ENCODE assay signal across 23 mouse cellular contexts in the genomic region with DNA sequence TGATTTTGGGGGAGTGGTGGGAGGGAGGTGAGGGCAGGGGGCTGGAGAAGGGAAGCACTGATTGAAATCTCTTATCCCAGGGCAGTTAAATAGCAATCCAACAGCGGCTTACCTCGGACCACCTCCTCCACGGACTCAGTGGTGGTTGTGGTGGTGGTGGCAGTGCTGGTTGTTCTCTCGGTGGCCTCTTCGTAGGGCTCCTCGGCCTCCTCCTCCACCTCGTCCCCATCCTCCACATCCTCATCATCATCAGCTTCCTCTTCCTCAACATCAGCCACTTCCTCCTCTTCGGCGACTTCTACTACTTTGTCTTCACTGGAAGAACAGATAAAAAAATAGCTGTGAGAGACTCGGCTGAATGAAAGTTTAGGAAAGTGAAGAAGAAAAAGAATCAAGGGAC.
A peak's percentile ranks its signal among the peaks of the same experiment; 100 is the strongest.
DNase-seq lines count a peak whose midpoint lies in the region; ATAC-seq and TF ChIP-seq lines count a peak whose summit lies in the region.
"Had no signal": no experiment of that assay in that cellular context is flagged by ENCODE, and none has a peak within 500 bp of the region (broad histone marks: within the 10 kb centered on the region; RNA-seq: fewer than 3 reads in every experiment).

No protein-coding gene starts in this region.

- H3K9me3 ChIP-seq in heart, embryonic 11.5 days (replicated peaks; ENCODE audit: control insufficient read depth, low read length): no peaks in the 10 kb centered on the region
- H3K9me3 ChIP-seq in ES-E14 (ENCODE audit: control insufficient read depth, insufficient read depth, low read depth, low read length): no peaks in the 10 kb centered on the region
- H3K9me3 ChIP-seq in midbrain, postnatal 0 days (ENCODE audit: low read length): no peaks in the 10 kb centered on the region

- H3K36me3 ChIP-seq in heart, embryonic 11.5 days (ENCODE audit: control insufficient read depth, insufficient read depth, low read length): peaks cover 4% of the 10 kb centered on the region
- no peaks in the 10 kb centered on the region for H3K36me3 ChIP-seq in ES-E14 (ENCODE audit: control insufficient read depth, insufficient read depth, low read length, poor library complexity, severe bottlenecking)
- H3K36me3 ChIP-seq in midbrain, postnatal 0 days (ENCODE audit: insufficient read depth, low read length): peaks cover 14% of the 10 kb centered on the region
- H3K36me3 ChIP-seq: G1E had no signal

- H3K4me3 ChIP-seq in heart, embryonic 11.5 days (ENCODE audit: low read depth, low read length): no peak overlapping the region
- no peak overlapping the region for H3K4me3 ChIP-seq in ES-E14 (ENCODE audit: insufficient read depth in 1 of 2, low read depth in 1 of 2, low read length in 2 of 2, poor library complexity in 1 of 2, severe bottlenecking in 1 of 2)
- H3K4me3 ChIP-seq in midbrain, postnatal 0 days (ENCODE audit: low read depth, low read length): no peak overlapping the region

- H3K27ac ChIP-seq in heart, embryonic 11.5 days (ENCODE audit: low read depth, low read length): no peak overlapping the region
- 0 out of 2 replicates have a peak overlapping the region, but pooled peaks have one; percentile 31 for H3K27ac ChIP-seq in ES-E14 (ENCODE audit: insufficient read depth, low read depth, low read length, poor library complexity, severe bottlenecking)
- no peak overlapping the region for H3K27ac ChIP-seq in midbrain, postnatal 0 days (ENCODE audit: low read depth, low read length)

- H3K4me1 ChIP-seq in heart, embryonic 11.5 days (ENCODE audit: control insufficient read depth, insufficient read depth, low read length): no peaks in the 10 kb centered on the region
- no peaks in the 10 kb centered on the region for H3K4me1 ChIP-seq in ES-E14 (ENCODE audit: control insufficient read depth in 2 of 2, insufficient read depth in 2 of 2, low read length in 2 of 2, poor library complexity in 1 of 2)
- H3K4me1 ChIP-seq in midbrain, postnatal 0 days (ENCODE audit: insufficient read depth, low read length): peaks cover 3% of the 10 kb centered on the region

- peak; percentile 83 for DNase-seq in heart, adult 11 months
- DNase-seq in ES-E14 (ENCODE audit: low read depth, low spot score): no peak
- no peak for DNase-seq in layer of hippocampus, adult 8-10 months (ENCODE audit: low spot score in 2 of 2)
- no peak for DNase-seq in left cerebral cortex, adult 9 months (ENCODE audit: low spot score in 2 of 2)
- no peak for DNase-seq in midbrain, postnatal 0 days (ENCODE audit: low spot score)
- DNase-seq: adrenal gland, adult 2 months; adrenal gland, adult 8-10 months; adrenal gland, postnatal 10 days; adrenal gland, postnatal 14 days; adrenal gland, postnatal 25 days; adrenal gland, postnatal 36 days; B cell, adult 2 months; cerebellum, adult 11 months; cerebellum, adult 11-12 months; cerebellum, adult 18-20 months had no signal

- WGBS in heart, embryonic 11.5 days (ENCODE audit: insufficient replicate concordance): 87% methylated on average over 10 of the region's 10 CpGs
- 97% methylated on average over 10 of the region's 10 CpGs for WGBS in midbrain, postnatal 0 days

- in situ Hi-C loops in ES-E14 (cut with MboI; ENCODE audit: low sequenced_read_pairs in 2 of 2, unreplicated experiment in 2 of 2): no loop called here

- H3K4me2 ChIP-seq in heart, embryonic 11.5 days: no peak overlapping the region
- H3K4me2 ChIP-seq in midbrain, postnatal 0 days (ENCODE audit: low read depth, low read length, poor library complexity, severe bottlenecking): no peak overlapping the region

- H3K9ac ChIP-seq in heart, embryonic 11.5 days (ENCODE audit: low read depth, low read length): no peak overlapping the region
- H3K9ac ChIP-seq in ES-E14 (ENCODE audit: insufficient read depth, low read depth, low read length, poor library complexity, severe bottlenecking): no peak overlapping the region
- H3K9ac ChIP-seq in midbrain, postnatal 0 days (replicated peaks; ENCODE audit: low read length, poor library complexity, severe bottlenecking): no peak overlapping the region

- TF ChIP-seq CTCF in midbrain, postnatal 0 days (IDR thresholded peaks at IDR 0.05): no peak

- H3K27me3 ChIP-seq in heart, embryonic 11.5 days (ENCODE audit: control insufficient read depth, insufficient read depth, low read length): no peaks in the 10 kb centered on the region
- no peaks in the 10 kb centered on the region for H3K27me3 ChIP-seq in midbrain, postnatal 0 days (ENCODE audit: insufficient read depth, low read length)
- H3K27me3 ChIP-seq: CH12.LX, Patski had no signal

- ATAC-seq in heart, embryonic 11.5 days (replicated peaks; ENCODE audit: insufficient number of reproducible peaks, low FRiP score, low TSS enrichment): no peak
- peak; percentile 33; the same call in 1 of the 2 replicates for ATAC-seq in granulocyte monocyte progenitor cell, adult 5-6 weeks (replicated peaks; ENCODE audit: poor library complexity, severe bottlenecking)
- 0 out of 2 replicates have a peak, but pooled peaks have one; percentile 54 for ATAC-seq in megakaryocyte, adult 5-6 weeks (ENCODE audit: poor library complexity, severe bottlenecking)
- no peak for ATAC-seq in midbrain, postnatal 0 days (ENCODE audit: low FRiP score)
- ATAC-seq: activated CD4-positive, CD25-positive, alpha-beta regulatory T cell, adult 4 months; CD4-positive, CD25-positive, alpha-beta regulatory T cell, adult 4 months; Patski had no signal

TF ChIP-seq in ES-E14, 5 proteins besides CTCF, POLR2A, EP300 and RAD21:
- no peak for TF ChIP-seq MAFK (IDR thresholded peaks at IDR 0.05; ENCODE audit: insufficient read depth, low read depth, low read length)
- TF ChIP-seq ZC3H11A (IDR thresholded peaks at IDR 0.05; ENCODE audit: borderline replicate concordance, low read depth, low read length): no peak

Comparison
In these comparisons a context has a peak if more than half of its experiments do, and no peak if none do; other contexts are left out.
1. ATAC-seq: peak in granulocyte monocyte progenitor cell, adult 5-6 weeks (single experiment) and megakaryocyte, adult 5-6 weeks (single experiment); none in heart, embryonic 11.5 days (single experiment) and midbrain, postnatal 0 days (single experiment).